Mouse (Mus musculus): ENCODE results near the gene Slc22a1. TPM values are rescaled to one million over a fixed set of nuclear protein-coding genes. Genes with fewer than 3 reads are reported as not detected.
"Not testable (repeated sequence)": the region's sequence is repeated elsewhere in the genome, so short reads cannot be mapped to it uniquely, and the experiment has no call there.

Slc22a1 gene
- total RNA-seq, 2 experiments from 2014 or later: not detected

GRCm38 (mm10) chr17:12688427-12689110 lies 12.9 kb upstream of the Slc22a1 start:
- DNase-seq (ENCODE audit: extremely low spot score in 1 of 2, low spot score in 1 of 2): peak in 1 of 2 experiments; percentile 28

DNA sequence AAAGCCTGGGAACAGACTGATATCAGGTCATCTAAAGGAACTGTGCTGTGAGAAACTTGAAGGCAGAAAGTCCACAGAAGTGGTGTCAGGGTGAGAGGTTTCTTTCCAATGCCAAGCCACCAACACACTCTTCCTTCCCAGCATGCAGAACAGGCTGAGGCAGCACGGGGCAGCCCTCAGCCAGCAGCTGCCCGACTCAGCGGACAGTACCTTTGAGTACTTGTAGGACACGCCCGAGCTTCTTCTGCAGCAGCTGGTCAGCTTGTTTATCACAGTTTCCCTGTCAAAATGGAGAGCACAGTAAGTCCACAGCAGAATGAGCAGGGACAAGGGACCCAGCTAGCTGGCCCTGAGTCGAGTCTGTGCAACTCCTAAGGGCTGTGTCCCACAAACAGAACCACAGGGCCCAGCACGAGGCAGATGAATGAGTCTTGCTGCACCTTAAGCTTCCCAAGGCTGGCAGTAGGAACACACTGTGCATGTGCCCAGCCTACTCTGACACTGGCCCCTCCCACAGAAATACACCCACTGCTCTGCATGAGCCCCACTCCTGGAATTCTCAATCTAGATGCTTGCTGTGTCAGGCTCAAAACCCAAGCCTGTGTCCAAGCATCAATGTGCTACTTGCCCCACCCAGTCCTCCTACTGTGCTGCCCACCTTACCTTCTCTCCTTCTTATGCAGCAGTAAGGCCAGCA lies 9.4 kb upstream of the Slc22a1 start:
- no peak for DNase-seq (ENCODE audit: extremely low spot score in 1 of 2, low spot score in 1 of 2)

GRCm38 (mm10) chr17:12684412-12684811 lies 8.8 kb upstream of the Slc22a1 start:
- no peak for DNase-seq (ENCODE audit: extremely low spot score in 1 of 2, low spot score in 1 of 2)

GRCm38 (mm10) chr17:12683582-12683981 lies 8.0 kb upstream of the Slc22a1 start:
- no peak for DNase-seq (ENCODE audit: extremely low spot score in 1 of 2, low spot score in 1 of 2)

DNA sequence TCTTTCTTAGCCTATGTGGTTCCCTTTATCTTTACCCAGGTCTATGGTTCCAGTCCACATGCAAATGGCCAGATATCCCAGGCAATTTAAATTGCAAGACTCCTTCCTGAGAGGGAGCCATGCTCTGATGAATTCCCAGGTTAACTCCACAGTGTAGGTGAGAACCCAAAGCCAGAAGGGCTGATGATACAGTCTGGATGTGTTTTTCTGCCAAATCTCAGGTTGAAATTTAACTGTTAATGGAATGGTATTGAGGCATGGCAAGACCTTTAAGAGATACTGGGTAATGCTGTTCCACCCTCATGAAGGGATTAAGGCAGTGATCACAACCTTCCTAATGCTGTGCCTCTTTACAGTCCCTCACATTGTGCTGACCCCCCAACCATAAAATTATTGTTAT lies 2.6 kb upstream of the Slc22a1 start:
- no peak for DNase-seq (ENCODE audit: extremely low spot score in 1 of 2, low spot score in 1 of 2)

DNA sequence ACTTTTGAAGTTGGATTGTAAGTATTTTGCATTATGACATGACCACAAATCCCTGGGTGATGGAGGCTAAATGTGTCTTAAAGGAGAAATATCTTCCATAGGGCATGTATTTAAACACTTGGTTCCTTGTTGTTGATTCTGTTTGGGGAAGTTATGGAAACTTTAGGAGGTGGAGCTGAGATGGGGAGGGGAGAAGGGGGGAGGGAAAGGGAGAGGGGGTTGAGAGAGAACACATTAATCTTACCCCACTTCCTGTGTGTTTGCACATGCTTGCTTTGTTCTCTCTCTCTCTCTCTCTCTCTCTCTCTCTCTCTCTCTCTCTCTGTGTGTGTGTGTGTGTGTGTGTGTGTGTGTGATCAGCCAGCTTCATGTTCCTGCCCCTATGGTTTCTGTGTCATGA lies 1.5 kb upstream of the Slc22a1 start:
- DNase-seq (ENCODE audit: extremely low spot score in 1 of 2, low spot score in 1 of 2): no peak

DNA sequence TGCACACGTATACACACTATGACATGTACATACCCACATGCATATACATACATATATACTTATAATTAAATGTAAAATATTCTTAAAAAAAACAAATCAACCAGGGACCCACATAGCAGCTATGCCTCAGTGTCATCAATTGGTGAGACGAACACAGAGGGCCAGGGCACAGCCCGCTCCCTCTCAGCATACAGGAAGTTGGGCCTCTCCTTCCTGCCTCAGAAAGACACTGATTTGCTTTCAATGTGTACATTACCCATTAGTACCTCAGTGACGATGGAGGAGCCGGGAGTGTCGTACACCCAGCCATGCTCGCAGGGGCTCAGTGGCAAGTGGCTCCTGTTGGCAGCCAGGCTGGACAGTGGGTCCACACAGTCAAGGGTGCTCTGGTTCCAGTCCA lies 649 bp downstream of the Slc22a1 start:
- DNase-seq (ENCODE audit: extremely low spot score in 1 of 2, low spot score in 1 of 2): not testable (repeated sequence)

DNA sequence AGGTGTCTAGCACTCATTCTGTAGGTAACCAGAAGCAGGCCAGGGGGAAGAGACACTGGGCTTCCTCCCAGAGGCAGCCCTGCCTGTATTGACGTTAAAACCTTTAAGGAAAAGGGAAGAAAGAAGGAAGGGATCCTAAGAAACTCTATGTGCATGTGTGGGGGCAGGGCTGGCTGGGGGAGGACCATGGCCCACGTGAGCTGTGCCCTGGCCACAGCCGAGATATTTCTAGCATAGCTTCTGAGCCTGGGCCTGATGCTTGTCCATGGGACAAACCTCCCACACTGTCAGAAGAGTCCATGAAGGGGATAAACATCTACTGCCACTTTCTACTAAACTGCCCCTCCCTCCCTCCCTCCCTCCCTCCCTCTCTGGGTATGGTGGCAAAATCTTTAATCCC lies 1.8 kb downstream of the Slc22a1 start:
- no peak for DNase-seq (ENCODE audit: extremely low spot score in 1 of 2, low spot score in 1 of 2)

DNA sequence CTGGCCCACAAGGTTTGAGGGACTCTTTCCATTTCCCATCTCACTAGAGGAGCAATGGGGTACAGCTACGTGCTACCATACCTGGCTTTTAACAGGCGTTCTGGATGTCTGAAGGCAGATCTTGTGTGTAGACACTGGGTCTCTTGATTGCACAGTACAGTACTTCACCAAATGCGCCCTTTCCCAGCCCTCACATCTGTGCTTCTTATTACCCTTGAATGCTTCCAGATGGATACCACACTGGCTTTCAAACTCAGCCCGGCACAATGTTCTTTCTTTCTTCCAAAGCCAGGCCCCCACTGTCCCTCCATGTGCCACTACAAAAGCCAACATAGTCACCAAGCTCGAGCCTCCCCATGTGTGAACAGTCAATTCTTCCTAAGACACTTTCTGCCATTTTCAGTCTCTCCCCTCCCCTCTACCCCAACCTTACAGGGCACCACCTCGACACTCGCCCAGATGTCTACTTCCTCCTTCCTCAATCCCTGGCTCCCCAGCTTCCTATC lies 3.3 kb downstream of the Slc22a1 start:
- no peak for DNase-seq (ENCODE audit: extremely low spot score in 1 of 2, low spot score in 1 of 2)

- no peak for DNase-seq (ENCODE audit: extremely low spot score in 1 of 2, low spot score in 1 of 2)
Observed at GRCm38 (mm10) chr17:12671029-12671605, 4.5 kb downstream of the Slc22a1 start.

- DNase-seq (ENCODE audit: extremely low spot score in 1 of 2, low spot score in 1 of 2): no peak
Observed at GRCm38 (mm10) chr17:12669363-12669679, 6.3 kb downstream of the Slc22a1 start.

DNA sequence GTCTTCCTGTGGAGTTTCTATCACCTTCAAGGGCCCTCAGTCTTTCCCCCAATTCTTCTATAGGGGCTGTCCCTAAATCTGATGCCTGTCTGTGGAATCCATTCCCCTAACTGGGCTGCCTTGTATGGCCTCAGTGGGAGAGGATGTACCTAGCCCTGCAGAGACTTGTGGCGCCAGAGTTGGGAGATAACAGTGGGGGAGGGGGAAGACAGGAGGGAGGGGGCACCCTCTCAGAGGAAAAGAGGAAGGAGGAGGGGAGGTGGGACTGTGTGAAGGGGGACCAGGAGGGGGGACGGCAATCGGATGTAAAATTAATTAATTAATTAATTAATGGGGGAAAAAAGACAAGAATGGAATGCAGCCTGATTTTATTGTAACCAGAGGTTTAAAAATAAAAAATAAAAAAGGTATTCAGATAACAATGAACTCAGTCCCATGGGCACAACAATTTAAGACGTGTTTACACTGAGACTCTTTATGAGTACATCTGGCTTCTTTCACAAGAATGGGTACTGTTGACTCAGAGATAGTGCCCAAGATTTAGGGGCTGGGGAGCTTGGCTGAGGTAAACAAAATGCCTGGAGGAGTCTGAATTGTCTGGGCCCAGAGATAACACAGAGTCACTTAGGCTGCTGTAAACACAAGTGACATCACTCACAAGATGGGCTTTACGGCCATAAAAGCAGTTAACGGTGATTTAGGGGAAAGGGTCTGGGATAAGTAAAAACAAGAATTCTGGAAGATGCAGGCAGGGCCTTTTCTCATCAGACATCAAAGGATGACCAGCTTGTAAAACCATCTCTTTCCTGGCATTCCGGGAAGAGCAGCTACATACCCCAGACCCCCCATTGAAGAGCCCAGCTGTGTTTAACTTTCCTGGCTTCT lies 6.9 kb downstream of the Slc22a1 start:
- no peak for DNase-seq (ENCODE audit: extremely low spot score in 1 of 2, low spot score in 1 of 2)

DNA sequence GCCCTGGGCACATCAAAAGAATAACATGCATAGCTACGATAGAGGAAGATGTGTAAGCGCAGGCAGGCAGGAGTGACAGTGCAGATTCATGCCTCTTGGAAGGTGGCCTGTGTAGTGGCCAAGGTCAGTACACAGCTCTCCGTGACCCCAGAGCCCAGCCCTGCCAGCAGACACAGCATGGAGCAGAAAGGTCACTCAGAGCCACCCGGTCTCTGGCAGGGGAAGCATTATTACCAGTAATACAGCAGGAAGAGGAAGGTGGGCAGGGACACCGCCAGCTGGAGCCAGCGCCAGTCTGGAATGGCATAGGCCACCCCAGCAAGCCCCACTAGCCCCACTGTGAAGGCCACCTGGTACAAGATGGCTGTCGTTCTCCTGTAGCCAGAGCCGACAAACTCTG lies 11.5 kb downstream of the Slc22a1 start:
- DNase-seq (ENCODE audit: extremely low spot score in 1 of 2, low spot score in 1 of 2): no peak

GRCm38 (mm10) chr17:12660572-12661260 lies 14.9 kb downstream of the Slc22a1 start:
- no peak for DNase-seq (ENCODE audit: extremely low spot score in 1 of 2, low spot score in 1 of 2)

- no peak for DNase-seq (ENCODE audit: extremely low spot score in 1 of 2, low spot score in 1 of 2)
Observed at GRCm38 (mm10) chr17:12659233-12659632, 16.4 kb downstream of the Slc22a1 start.

- no peak for DNase-seq (ENCODE audit: extremely low spot score in 1 of 2, low spot score in 1 of 2)
Observed at GRCm38 (mm10) chr17:12658784-12659183, 16.8 kb downstream of the Slc22a1 start.

- DNase-seq (ENCODE audit: extremely low spot score in 1 of 2, low spot score in 1 of 2): no peak
Observed at GRCm38 (mm10) chr17:12655826-12656225, 19.8 kb downstream of the Slc22a1 start.

- no peak for DNase-seq (ENCODE audit: extremely low spot score in 1 of 2, low spot score in 1 of 2)
Observed at GRCm38 (mm10) chr17:12654061-12654460, 21.6 kb downstream of the Slc22a1 start.

- no peak for DNase-seq (ENCODE audit: extremely low spot score in 1 of 2, low spot score in 1 of 2)
Observed at GRCm38 (mm10) chr17:12652604-12653003, 23.0 kb downstream of the Slc22a1 start.

DNA sequence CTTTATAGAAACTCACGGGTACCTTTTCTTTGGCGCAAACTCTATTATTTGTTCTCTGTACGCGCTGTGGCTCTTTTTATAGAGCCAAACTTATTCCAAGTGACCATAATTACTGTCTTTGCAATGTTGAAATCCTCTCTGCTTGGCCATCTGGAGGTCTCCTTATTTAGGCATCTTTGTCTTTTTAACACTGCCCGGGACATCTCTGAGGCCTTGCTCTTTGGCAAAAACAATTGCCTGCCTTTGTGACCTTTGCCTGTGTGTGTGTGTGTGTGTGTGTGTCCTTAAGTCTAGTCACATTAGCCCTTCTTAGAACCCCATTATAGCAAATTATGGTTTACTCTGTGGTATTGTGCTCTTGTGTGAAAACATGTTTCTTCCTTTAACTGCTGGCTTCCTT lies 30.2 kb downstream of the Slc22a1 start:
- no peak for DNase-seq (ENCODE audit: extremely low spot score in 1 of 2, low spot score in 1 of 2)
